Mouse (Mus musculus) gastrocnemius, postnatal 4 days (tissue): ENCODE data around the gene Prkg1. TPM values are rescaled to one million over a fixed set of nuclear protein-coding genes. Genes with fewer than 3 reads are reported as not detected.
"Not testable (repeated sequence)": the region's sequence is repeated elsewhere in the genome, so short reads cannot be mapped to it uniquely, and the experiment has no call there.

Source experiments
- DNase-seq, 2 experiments: peaks; one replicate each; pipeline ENCODE4 v3.0.0; 2021 to 2022; ENCODE audit warnings: low spot score in 2 of 2, mixed read lengths in 2 of 2
- total RNA-seq, 2 experiments: library from RNA; stranded (reverse); gene quantifications; 2 replicates each; pipeline ENCODE4 v1.2.3; 2021

The Prkg1 gene
- total RNA-seq, 2 experiments from 2014 or later, result 42.3 to 50.1 TPM

GRCm38 (mm10) chr19:30676308-30676707, 1088.5 kb downstream of the Prkg1 start:
- no peak for DNase-seq

GRCm38 (mm10) chr19:30664269-30664668, 1100.6 kb downstream of the Prkg1 start:
- peak in 1 of 2 experiments; percentile 52 for DNase-seq

- no peak for DNase-seq
These were observed 1122.1 kb downstream of the Prkg1 start for GRCm38 (mm10) chr19:30642629-30643170.

- DNase-seq, result no peak
These were observed 1127.4 kb downstream of the Prkg1 start for GRCm38 (mm10) chr19:30637471-30637870.

GRCm38 (mm10) chr19:30631051-30631450, 1133.8 kb downstream of the Prkg1 start:
- DNase-seq, result no peak

GRCm38 (mm10) chr19:30626036-30626435, 1138.8 kb downstream of the Prkg1 start:
- DNase-seq, result no peak

- DNase-seq, result no peak
These were observed 1139.4 kb downstream of the Prkg1 start for GRCm38 (mm10) chr19:30625391-30625790.

- no peak for DNase-seq
These were observed 1141.2 kb downstream of the Prkg1 start for GRCm38 (mm10) chr19:30623620-30624019.

GRCm38 (mm10) chr19:30613150-30613865, 1151.5 kb downstream of the Prkg1 start:
- DNase-seq, result no peak

GRCm38 (mm10) chr19:30586366-30586765, 1178.5 kb downstream of the Prkg1 start:
- no peak for DNase-seq

GRCm38 (mm10) chr19:30564516-30564915, 1200.3 kb downstream of the Prkg1 start:
- no peak for DNase-seq

GRCm38 (mm10) chr19:30563876-30564275, 1201.0 kb downstream of the Prkg1 start:
- DNase-seq, result no peak

GRCm38 (mm10) chr19:30558024-30558423, 1206.8 kb downstream of the Prkg1 start:
- DNase-seq, result no peak

GRCm38 (mm10) chr19:30554467-30554881, 1210.4 kb downstream of the Prkg1 start:
- peak; percentile 39 to 68 for DNase-seq

- no peak for DNase-seq
These were observed 1211.1 kb downstream of the Prkg1 start for GRCm38 (mm10) chr19:30553740-30554139.

- no peak for DNase-seq
These were observed 1212.6 kb downstream of the Prkg1 start for GRCm38 (mm10) chr19:30552260-30552659.

- no peak for DNase-seq
These were observed 1214.8 kb downstream of the Prkg1 start for GRCm38 (mm10) chr19:30549854-30550647.

GRCm38 (mm10) chr19:30549044-30549853, 1215.6 kb downstream of the Prkg1 start, which contains the start of gene Dkk1:
Gene Dkk1 (minus strand): TSS chr19:30549665.
- DNase-seq, result peak in 1 of 2 experiments; percentile 12

GRCm38 (mm10) chr19:30548411-30549043, 1216.3 kb downstream of the Prkg1 start:
- no peak for DNase-seq

GRCm38 (mm10) chr19:30539365-30539941, 1225.4 kb downstream of the Prkg1 start:
- DNase-seq, result not testable (repeated sequence)
